Mouse (Mus musculus): ENCODE data around the gene Btbd18.

- no peak for TF ChIP-seq CTCF (IDR thresholded peaks at IDR 0.05; ENCODE audit: control insufficient read depth, insufficient read depth, low read length)
- TF ChIP-seq POLR2A (IDR thresholded peaks at IDR 0.05; ENCODE audit: borderline replicate concordance, control insufficient read depth, low read depth, low read length), result no peak
Observed at GRCm38 (mm10) chr2:84647051-84647568, 11.8 kb upstream of the Btbd18 start.

All from bone marrow, adult 2 months (tissue).